In the genomic region with DNA sequence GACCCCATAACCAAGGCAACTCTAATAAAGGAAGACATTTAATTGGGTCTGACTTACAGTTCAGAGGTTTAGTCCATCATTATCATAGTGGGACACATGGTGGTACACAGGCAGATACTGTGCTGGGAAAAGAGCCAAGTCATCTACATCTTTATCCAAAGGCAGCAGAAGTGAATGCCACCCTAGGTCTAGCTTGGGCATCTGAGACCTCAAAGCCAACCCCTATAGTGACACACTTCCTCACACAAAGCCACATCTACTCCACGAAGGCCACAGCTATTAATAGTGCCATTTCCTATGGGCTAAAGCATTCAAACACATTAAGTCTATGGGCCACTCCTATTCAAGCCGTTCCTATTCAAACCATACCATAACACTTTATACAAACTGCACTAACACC, we compare ENCODE assay signal across 17 mouse cellular contexts.
"Had no signal": no experiment of that assay in that cellular context is flagged by ENCODE, and none has a peak within 500 bp of the region (broad histone marks: within the 10 kb centered on the region; RNA-seq: fewer than 3 reads in every experiment).

No protein-coding gene starts in this region.

- H3K9me3 ChIP-seq: midbrain, embryonic 10.5 days; midbrain, embryonic 13.5 days; neural tube, embryonic 13.5 days had no signal

- DNase-seq: kidney, adult 18-20 months; kidney, postnatal 25 days; layer of hippocampus, adult 9-11 months; lung, embryonic 14.5 days; thymus, adult 18-20 months; thymus, postnatal 36 days had no signal

- H3K4me3 ChIP-seq: layer of hippocampus, adult 2 months; midbrain, embryonic 10.5 days; midbrain, embryonic 13.5 days; myocyte; neural tube, embryonic 13.5 days had no signal

- H3K27ac ChIP-seq: kidney, postnatal 0 days; layer of hippocampus, adult 2 months; macrophage; midbrain, embryonic 10.5 days; midbrain, embryonic 13.5 days; neural tube, embryonic 13.5 days had no signal

- ATAC-seq: intestine, embryonic 16.5 days; lung, postnatal 0 days; midbrain, embryonic 13.5 days; midbrain, embryonic 16.5 days had no signal

- H3K27me3 ChIP-seq: neural tube, embryonic 13.5 days had no signal

- H3K36me3 ChIP-seq: midbrain, embryonic 10.5 days; midbrain, embryonic 13.5 days; neural tube, embryonic 13.5 days had no signal

- H3K9ac ChIP-seq: lung, embryonic 14.5 days; midbrain, embryonic 13.5 days; neural tube, embryonic 13.5 days had no signal

- H3K4me2 ChIP-seq: liver, embryonic 11.5 days; lung, embryonic 14.5 days; midbrain, embryonic 13.5 days; neural tube, embryonic 13.5 days had no signal

- H3K4me1 ChIP-seq: midbrain, embryonic 13.5 days; neural tube, embryonic 13.5 days had no signal
